In genomic region chr2:103682927-103683442, GRCm38 (mm10) we compare ENCODE assay signal across 7 mouse cellular contexts.
A peak's percentile ranks its signal among the peaks of the same experiment; 100 is the strongest.
DNase-seq lines count a peak whose midpoint lies in the region; ATAC-seq lines count a peak whose summit lies in the region.

No protein-coding gene starts in this region.

- H3K27ac ChIP-seq in midbrain, embryonic 14.5 days (replicated peaks; ENCODE audit: low read depth, low read length) = no peak overlapping the region
- H3K27ac ChIP-seq in midbrain, embryonic 11.5 days (ENCODE audit: low read depth, low read length) = no peak overlapping the region
- no peak overlapping the region for H3K27ac ChIP-seq in hindbrain, embryonic 14.5 days

- peak; percentile 48 for DNase-seq in midbrain, embryonic 14.5 days
- DNase-seq in midbrain, embryonic 11.5 days (ENCODE audit: low spot score, missing footprints) = no peak
- DNase-seq in brain, embryonic 18.5 days (ENCODE audit: low read depth, low spot score) = peak; percentile 34
- no peak for DNase-seq in hindbrain, embryonic 14.5 days (ENCODE audit: low spot score)
- peak; percentile 49 to 55 for DNase-seq in thymus, postnatal 10 days (ENCODE audit: low spot score in 2 of 2)
- DNase-seq in kidney, adult 11 months = no peak
- no peak for DNase-seq in adrenal gland, postnatal 36 days

- ATAC-seq in midbrain, embryonic 14.5 days (ENCODE audit: low FRiP score, low TSS enrichment) = peak; percentile 62
- no peak for ATAC-seq in midbrain, embryonic 11.5 days (ENCODE audit: low FRiP score)
- peak; percentile 66 for ATAC-seq in hindbrain, embryonic 14.5 days (ENCODE audit: low FRiP score)

- H3K36me3 ChIP-seq in midbrain, embryonic 14.5 days (ENCODE audit: control insufficient read depth, insufficient read depth, low read length) = no peaks in the 10 kb centered on the region
- H3K36me3 ChIP-seq in midbrain, embryonic 11.5 days (ENCODE audit: control insufficient read depth, insufficient read depth, low read length) = no peaks in the 10 kb centered on the region
- H3K36me3 ChIP-seq in hindbrain, embryonic 14.5 days (replicated peaks; ENCODE audit: control insufficient read depth, insufficient read depth) = no peaks in the 10 kb centered on the region

- no peak overlapping the region for H3K9ac ChIP-seq in midbrain, embryonic 14.5 days (replicated peaks; ENCODE audit: low read length)
- no peak overlapping the region for H3K9ac ChIP-seq in midbrain, embryonic 11.5 days (ENCODE audit: low read length)
- no peak overlapping the region for H3K9ac ChIP-seq in hindbrain, embryonic 14.5 days

- no peak overlapping the region for H3K4me3 ChIP-seq in midbrain, embryonic 14.5 days (replicated peaks; ENCODE audit: low read depth, low read length)
- no peak overlapping the region for H3K4me3 ChIP-seq in midbrain, embryonic 11.5 days (ENCODE audit: low read depth, low read length)
- no peak overlapping the region for H3K4me3 ChIP-seq in hindbrain, embryonic 14.5 days (replicated peaks; ENCODE audit: low read length)

- H3K4me1 ChIP-seq in midbrain, embryonic 14.5 days (ENCODE audit: control insufficient read depth, insufficient read depth, low read length) = peaks cover 10% of the 10 kb centered on the region; the same call in 1 of the 2 replicates
- H3K4me1 ChIP-seq in midbrain, embryonic 11.5 days (ENCODE audit: control insufficient read depth, insufficient read depth, low read length) = peaks cover 4% of the 10 kb centered on the region
- no peaks in the 10 kb centered on the region for H3K4me1 ChIP-seq in hindbrain, embryonic 14.5 days (replicated peaks; ENCODE audit: control insufficient read depth, insufficient read depth, low read length)

- no peaks in the 10 kb centered on the region for H3K9me3 ChIP-seq in midbrain, embryonic 14.5 days (ENCODE audit: control insufficient read depth, low read length)
- H3K9me3 ChIP-seq in midbrain, embryonic 11.5 days (ENCODE audit: control insufficient read depth, low read length) = no peaks in the 10 kb centered on the region
- no peaks in the 10 kb centered on the region for H3K9me3 ChIP-seq in hindbrain, embryonic 14.5 days (ENCODE audit: control insufficient read depth, low read length)

- no peaks in the 10 kb centered on the region for H3K27me3 ChIP-seq in midbrain, embryonic 14.5 days (ENCODE audit: control insufficient read depth, insufficient read depth, low read length)
- H3K27me3 ChIP-seq in midbrain, embryonic 11.5 days (ENCODE audit: control insufficient read depth, insufficient read depth, low read length) = no peaks in the 10 kb centered on the region
- H3K27me3 ChIP-seq in hindbrain, embryonic 14.5 days (ENCODE audit: control insufficient read depth, insufficient read depth, low read length) = no peaks in the 10 kb centered on the region

- WGBS in midbrain, embryonic 14.5 days = 75% methylated on average over 9 of the region's 9 CpGs
- 84% methylated on average over 9 of the region's 9 CpGs for WGBS in midbrain, embryonic 11.5 days
- 67% methylated on average over 9 of the region's 9 CpGs for WGBS in hindbrain, embryonic 14.5 days

- no peak overlapping the region for H3K4me2 ChIP-seq in midbrain, embryonic 14.5 days (ENCODE audit: low read length)
- H3K4me2 ChIP-seq in midbrain, embryonic 11.5 days = no peak overlapping the region
- no peak overlapping the region for H3K4me2 ChIP-seq in hindbrain, embryonic 14.5 days (replicated peaks)

Comparison
In these comparisons a context has a peak if more than half of its experiments do, and no peak if none do; other contexts are left out.
1. DNase-seq: peak in midbrain, embryonic 14.5 days (single experiment), brain, embryonic 18.5 days (single experiment) and thymus, postnatal 10 days (2 of 2); none in midbrain, embryonic 11.5 days (single experiment), hindbrain, embryonic 14.5 days (single experiment), kidney, adult 11 months (single experiment) and adrenal gland, postnatal 36 days (0 of 2).